ENCODE assay signal across 30 mouse cellular contexts in the genomic region with DNA sequence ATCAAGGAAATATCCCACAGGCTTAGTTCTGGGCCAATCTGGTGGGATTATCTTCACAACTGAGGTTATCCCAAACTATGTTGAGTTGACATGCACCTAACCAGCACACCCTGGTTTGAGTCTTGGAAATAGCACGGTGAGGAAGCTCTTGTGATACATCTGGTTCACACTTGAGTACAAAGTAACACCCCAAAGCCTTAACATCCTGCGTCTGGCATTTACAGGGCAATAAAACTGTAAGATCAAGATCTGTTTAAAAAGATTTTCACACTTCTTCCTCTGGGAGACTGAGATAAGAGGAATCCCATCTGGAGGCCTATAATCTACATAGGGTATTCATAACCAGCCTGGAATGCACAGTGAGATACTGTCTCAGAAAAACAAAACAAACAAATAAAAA. TPM values are rescaled to one million over a fixed set of nuclear protein-coding genes. Genes with fewer than 3 reads are reported as not detected.
"Had no signal": no experiment of that assay in that cellular context is flagged by ENCODE, and none has a peak within 500 bp of the region (broad histone marks: within the 10 kb centered on the region; RNA-seq: fewer than 3 reads in every experiment).

No protein-coding gene starts in this region.

- H3K27ac ChIP-seq: intestine, embryonic 15.5 days; kidney, embryonic 15.5 days; left cerebral cortex, adult 2 months; liver, embryonic 13.5 days; macrophage; midbrain, embryonic 12.5 days; midbrain, embryonic 15.5 days; neural tube, embryonic 12.5 days; neural tube, embryonic 15.5 days; stomach, postnatal 0 days had no signal

- H3K27me3 ChIP-seq: intestine, embryonic 15.5 days; kidney, embryonic 15.5 days; liver, embryonic 13.5 days; midbrain, embryonic 12.5 days; midbrain, embryonic 15.5 days; neural tube, embryonic 12.5 days; neural tube, embryonic 15.5 days had no signal

- DNase-seq: kidney, adult 11 months; kidney, adult 8-10 months; kidney, postnatal 10 days; kidney, postnatal 36 days; layer of hippocampus, postnatal 36 days; liver, embryonic 13.5 days; lung, adult 2 months; right cerebral cortex, adult 18-20 months; right cerebral cortex, postnatal 25 days; spleen, adult 18-20 months; thymus, postnatal 36 days had no signal

- ATAC-seq: intestine, embryonic 15.5 days; midbrain, embryonic 15.5 days had no signal

- H3K4me3 ChIP-seq: intestine, embryonic 15.5 days; kidney, embryonic 15.5 days; left cerebral cortex, adult 2 months; liver, embryonic 13.5 days; midbrain, embryonic 12.5 days; midbrain, embryonic 15.5 days; myocyte; neural tube, embryonic 12.5 days; neural tube, embryonic 15.5 days had no signal

- H3K36me3 ChIP-seq: intestine, embryonic 15.5 days; kidney, embryonic 15.5 days; liver, embryonic 13.5 days; midbrain, embryonic 12.5 days; midbrain, embryonic 15.5 days; neural tube, embryonic 12.5 days; neural tube, embryonic 15.5 days had no signal

- H3K4me1 ChIP-seq: intestine, embryonic 15.5 days; kidney, embryonic 15.5 days; liver, embryonic 13.5 days; midbrain, embryonic 12.5 days; midbrain, embryonic 15.5 days; neural tube, embryonic 12.5 days; neural tube, embryonic 15.5 days had no signal

RNA-seq across cellular contexts. Expression of gene Atp6v1g3, which starts 24.6 kb away (rescaled TPM):
- total RNA-seq: layer of hippocampus, adult 8-10 months; layer of hippocampus, postnatal 10 days; layer of hippocampus, postnatal 36 days; left cerebral cortex, adult 2 months; left cerebral cortex, postnatal 10 days; left cerebral cortex, postnatal 36 days; liver, adult 2 months; megakaryocyte, adult 5-6 weeks had no signal
- polyA plus RNA-seq: intestine, embryonic 15.5 days; liver, adult 2 months; liver, embryonic 13.5 days; liver, embryonic 16.5 days; lung, adult 2 months; lung, embryonic 16.5 days; macrophage; midbrain, embryonic 12.5 days; midbrain, embryonic 15.5 days; neural tube, embryonic 12.5 days; neural tube, embryonic 15.5 days; stomach, embryonic 14.5 days; stomach, postnatal 0 days had no signal
